Mouse (Mus musculus): ENCODE results near the gene Bcan.

DNA sequence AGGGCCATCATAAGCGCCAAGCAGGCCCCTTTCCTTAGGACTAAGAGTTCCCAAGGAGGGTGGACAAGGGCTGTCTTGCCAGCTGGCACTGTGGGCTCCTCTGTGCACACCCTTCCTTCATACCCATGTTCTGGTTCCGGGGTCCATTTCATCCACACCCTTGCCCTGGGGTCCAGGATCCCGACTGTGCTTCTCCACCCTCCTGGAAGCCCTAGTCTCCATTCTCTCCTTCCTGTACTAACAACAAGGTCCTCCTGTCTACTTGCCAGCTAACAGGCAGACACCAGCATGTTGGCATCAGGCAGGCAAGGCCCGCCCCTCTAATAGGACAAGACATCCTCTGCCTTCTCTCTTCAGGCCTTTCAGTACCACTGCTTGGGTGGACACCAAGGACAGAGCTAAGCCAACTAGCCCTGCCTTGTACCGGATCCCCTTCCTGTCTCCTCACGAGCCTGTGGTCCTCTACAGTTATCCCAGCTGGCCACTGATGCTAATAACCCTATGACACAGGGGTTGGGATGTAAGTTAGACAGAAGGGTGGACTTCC lies 18.7 kb downstream of the Bcan start:
- TF ChIP-seq CTCF (IDR thresholded peaks at IDR 0.05): no peak
- TF ChIP-seq EP300 (IDR thresholded peaks at IDR 0.05): no peak
